Mouse (Mus musculus): ENCODE results near the gene Ankrd27. TPM values are rescaled to one million over a fixed set of nuclear protein-coding genes. Genes with fewer than 3 reads are reported as not detected.
"Not testable (repeated sequence)": the region's sequence is repeated elsewhere in the genome, so short reads cannot be mapped to it uniquely, and the experiment has no call there.

Gene Ankrd27
- 30.1 and 30.6 TPM in 2 replicates for polyA plus RNA-seq (2012; rRNA removed)

DNA sequence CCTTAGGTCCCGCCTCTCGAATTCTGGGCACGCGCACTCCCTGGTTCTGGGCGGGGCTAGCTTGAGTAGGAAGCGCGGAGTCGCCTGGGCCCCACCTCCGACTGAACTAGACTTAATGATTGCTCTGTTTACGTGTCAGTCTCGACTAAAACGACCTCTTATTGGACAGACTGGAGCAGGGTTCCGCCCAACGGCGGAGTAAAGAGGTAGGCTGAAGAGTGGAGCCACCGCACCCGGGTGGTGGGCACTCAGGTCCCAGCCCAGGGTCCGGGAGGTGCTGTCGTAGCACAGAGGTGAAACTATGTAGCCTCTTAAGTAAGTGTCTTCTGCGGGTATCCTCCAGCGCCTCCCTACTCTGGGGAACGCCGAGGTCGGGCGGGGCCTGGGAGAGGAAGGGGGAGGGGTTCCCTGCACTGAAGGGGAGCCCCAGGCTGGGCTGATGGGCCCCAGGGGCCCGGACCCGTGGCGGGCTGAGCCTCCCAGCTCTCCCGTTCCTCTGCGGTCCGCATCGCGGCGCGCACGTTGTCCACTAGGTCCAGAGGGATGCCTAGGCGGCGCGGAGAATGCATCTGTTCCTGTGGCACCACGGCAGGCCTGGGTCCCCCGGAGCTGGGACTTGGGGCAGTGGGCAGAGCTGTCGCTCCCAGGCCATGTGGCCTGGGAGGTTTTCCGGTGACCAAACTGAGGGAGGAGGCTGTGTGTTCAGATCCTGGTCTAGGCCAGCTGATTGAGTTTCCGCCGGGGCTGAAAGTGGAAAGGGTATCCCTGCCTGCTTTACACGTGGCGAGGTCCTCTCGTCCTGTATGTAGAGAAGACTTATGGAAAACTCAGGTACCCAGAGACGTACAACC, at the start of gene Ankrd27:
Gene Ankrd27, plus strand, starts transcription at position 190 of the 851 bp plus-strand sequence.
- peak; percentile 95 to 97 for DNase-seq (ENCODE audit: extremely low spot score in 1 of 2, low spot score in 1 of 2)

DNA sequence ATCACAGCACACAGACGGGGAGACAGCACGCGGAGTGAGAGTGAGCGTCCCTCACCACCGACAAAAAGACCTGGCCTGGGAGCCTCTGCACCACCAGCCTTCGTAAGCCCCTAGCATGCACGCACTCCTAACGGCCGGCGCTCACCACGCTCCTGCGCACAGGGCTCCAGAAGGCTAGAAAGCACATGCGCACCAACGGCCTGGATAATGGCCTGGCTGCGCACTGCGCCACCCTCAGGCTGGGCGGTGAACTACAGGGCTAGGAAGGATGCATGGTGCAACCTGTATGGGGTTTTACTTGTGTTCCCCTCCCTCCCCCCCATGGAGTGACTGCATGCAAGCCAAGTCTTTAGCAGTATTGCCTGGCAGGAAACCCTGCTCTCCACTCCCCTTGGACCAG, 48.5 kb upstream of the Ankrd27 start, which contains the start of gene Tdrd12:
Gene Tdrd12, minus strand, starts transcription at position 184 of the 400 bp plus-strand sequence.
- no peak for DNase-seq (ENCODE audit: extremely low spot score in 1 of 2, low spot score in 1 of 2)

DNA sequence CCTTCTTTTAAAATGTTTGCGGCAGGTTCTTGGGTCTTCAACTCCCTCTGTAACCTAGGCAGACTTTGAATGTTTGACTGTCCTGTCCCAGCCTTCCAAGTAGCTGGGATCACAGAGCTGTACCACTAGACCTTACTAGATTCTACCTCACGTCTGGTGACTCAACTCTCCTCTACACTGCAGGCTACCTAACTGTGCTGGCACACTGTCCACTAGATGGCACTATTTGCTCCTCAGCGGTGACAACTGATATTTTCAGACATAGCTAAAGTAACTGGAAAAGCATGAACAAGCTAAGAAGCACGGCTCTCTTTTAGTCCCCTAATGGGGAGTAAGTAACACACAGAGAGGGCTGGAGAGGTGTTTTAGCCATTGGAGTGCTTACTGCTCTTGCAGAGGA, 40.2 kb upstream of the Ankrd27 start:
- peak; percentile 46 to 84 for DNase-seq (ENCODE audit: extremely low spot score in 1 of 2, low spot score in 1 of 2)

DNA sequence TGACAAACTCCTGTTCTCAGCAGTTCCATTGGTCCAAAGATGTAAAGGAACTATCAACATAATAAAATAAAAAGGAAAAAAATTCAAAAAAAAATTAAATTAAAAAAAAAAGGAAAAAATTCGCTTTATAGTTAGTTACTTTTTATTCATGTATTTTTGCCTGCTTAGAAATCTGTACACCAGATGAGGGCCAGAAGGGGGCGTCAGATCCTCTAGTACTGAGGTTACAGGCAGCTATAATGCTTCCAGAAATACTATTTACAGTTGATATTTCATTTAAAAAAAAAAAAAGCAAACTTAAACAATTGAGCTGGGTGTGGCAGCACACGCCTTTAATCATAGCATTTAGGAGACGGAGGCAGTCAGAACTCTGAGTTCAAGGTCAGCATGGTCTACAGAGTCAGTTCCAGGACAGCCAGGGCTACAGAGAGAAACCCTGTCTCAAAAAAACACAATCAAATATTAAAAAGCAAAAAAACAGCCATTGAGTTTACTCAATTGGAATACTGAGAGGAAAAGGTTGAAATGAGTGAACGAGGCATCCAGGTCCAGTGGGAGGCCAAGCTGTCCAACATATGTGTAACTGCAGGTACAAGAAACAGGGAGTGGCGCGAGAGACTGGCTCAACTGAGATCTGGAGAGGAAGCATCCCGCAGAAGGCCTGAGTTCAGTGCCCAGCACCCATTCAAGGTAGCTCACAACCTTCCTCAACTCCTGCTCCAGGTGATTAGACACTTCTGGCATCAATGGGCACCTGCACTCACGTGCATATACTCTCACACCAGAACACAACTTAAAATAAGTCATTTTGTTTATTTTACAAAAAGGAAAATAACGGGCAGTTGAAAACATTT, 32.1 kb upstream of the Ankrd27 start:
- DNase-seq (ENCODE audit: extremely low spot score in 1 of 2, low spot score in 1 of 2) = peak in 1 of 2 experiments; percentile 62

DNA sequence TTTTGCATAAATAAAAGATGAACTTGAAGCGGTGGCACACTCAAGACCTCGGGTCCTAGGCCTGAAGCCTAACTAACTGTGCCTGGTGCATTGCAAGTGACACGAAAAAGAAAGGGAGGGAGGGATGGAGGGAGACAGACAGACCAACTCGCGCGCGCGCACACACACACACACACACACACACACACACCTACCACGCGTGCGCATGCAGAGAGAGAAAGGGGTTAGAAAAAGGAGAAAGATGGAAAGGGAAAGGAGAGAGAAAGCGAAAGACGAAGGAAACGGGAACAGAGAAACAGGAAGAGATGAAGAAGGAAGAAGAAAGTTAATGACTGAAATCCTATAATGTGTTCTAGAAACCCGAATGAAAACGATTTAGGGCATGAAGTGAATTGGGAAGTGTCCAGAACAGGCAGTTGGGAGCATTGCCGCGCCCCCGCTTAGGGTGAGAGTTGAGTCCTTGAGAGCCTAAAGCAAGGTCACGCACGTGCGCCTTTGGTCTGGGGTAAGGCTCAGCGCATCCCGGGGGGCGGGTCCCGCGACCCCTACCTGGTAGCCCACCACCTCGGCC, 31.4 kb upstream of the Ankrd27 start:
- DNase-seq (ENCODE audit: extremely low spot score in 1 of 2, low spot score in 1 of 2) = peak in 1 of 2 experiments; percentile 67

DNA sequence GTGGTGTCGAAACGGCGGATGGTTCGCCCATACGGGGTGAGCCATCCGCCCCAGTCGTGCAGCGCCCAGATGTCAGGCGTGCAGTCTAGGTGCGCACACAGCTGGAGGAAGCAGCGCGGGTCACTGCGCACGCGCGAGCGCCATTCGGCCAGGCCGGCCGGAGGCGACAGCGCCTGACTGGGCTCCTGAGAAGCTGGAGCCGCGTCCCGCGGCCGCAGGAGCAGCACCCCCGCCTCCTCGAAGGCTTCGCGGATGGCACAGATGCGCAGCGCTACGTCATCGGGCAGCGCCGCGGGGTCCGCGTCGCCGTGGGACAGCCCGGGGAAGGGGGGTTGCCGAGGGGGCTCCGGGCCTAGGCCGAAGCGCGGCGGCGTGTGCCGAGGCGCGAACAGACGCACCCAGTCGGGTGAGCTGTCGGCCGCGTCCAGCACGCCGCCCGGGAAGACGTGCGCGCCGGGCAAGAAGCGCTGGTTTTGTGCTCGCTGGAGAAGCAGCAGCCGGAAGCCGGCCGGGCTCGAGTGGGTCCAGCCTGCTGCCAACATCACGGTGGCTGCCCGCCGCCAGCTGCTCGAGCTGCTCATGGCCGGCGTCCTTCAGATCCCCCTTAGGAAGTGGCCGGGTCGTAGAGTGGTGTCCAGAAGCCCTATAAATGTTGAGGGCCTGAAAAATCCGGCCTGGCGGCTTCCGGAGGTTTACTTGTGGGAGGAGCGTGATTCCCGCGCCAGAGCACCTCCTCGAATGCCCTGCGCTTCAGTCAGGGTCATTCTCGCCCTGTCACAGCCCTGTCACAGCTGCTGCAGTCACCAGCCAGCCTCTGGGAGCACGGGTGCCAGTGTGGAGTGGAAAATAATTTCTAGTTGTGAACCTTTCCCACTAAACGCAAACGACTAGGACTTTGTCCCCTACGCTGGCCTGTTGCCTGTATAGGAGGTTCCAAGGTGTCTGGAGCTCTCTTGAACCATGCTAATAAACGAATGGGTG, 30.5 kb upstream of the Ankrd27 start:
- peak; percentile 79 to 90 for DNase-seq (ENCODE audit: extremely low spot score in 1 of 2, low spot score in 1 of 2)

DNA sequence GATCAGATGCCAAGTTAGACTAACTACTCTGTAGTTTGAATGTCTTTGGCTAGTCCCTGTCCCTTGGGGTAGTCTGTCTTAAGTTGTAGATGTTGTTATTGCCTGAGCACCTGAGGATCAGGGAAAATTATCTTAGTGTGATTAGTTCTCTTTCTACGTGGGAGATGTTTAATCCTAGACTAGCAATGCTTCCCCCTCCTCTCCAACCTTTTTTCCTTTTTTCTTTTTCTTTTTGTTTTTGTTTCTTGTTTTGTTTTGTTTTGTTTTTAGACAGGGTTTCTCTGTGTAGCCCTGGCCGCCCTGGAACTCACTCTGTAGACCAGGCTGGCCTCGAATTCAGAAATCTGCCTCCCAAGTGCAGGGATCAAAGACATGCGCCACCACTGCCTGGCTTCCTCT, 29.8 kb upstream of the Ankrd27 start, which contains the start of gene Nudt19:
Gene Nudt19, minus strand, starts transcription at position 100 of the 399 bp plus-strand sequence.
- DNase-seq (ENCODE audit: extremely low spot score in 1 of 2, low spot score in 1 of 2) = no peak

DNA sequence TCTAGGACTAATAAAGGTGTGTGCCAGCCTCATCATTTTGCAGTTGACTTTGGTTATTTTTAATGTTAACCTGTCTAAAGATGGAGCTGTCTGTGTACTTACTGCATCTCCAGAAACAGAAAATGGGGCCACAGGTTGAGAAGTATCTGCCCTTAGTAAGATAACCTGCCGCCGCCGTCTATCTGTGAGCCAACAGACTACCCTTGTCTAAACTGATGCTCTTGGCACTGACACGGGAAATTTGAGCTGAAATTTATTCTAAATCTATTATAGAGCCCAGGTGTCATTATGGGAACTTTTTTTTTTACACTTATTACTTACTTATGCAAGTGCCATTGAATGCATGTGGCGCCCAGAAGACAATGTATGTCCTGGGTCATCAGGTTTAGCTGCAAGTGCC, 29.1 kb upstream of the Ankrd27 start:
- no peak for DNase-seq (ENCODE audit: extremely low spot score in 1 of 2, low spot score in 1 of 2)

DNA sequence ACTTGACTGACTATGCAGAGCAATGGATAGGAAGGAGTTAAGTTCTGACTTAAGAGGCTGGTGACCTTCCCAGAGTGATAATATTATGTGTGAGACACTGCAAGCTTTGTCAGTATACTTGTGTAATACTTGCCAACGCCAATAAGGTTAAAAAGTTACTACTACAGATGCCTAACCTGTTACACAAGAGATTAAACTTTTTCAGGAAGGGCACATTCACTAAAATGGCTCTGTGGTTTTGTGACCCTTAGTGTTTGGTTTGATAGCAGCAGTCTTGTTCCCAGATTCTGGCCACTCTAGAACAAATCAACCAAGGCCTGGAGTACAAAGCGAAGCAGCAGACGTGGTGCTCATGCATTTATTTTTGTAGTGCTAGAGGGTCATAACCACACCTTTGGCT, 28.5 kb upstream of the Ankrd27 start:
- DNase-seq (ENCODE audit: extremely low spot score in 1 of 2, low spot score in 1 of 2) = no peak

DNA sequence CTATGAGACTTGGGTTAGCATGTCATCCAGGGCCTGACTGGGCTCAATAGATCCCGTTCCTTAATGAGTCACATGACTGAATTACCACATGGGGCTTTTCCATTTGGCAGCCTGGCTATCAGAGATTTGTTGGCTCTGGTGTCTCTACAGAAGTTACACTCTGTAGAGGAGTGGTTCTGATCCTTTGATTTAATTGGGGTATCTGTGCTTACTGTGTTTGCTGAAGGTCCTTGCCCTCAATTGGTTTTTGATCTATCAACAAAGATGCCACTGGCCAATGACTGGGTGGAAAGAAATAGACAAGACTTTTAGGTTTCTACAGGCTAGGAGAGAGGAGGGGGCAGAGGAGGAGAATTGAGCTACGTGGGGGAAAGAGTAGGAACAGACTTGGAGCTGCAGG, 27.4 kb upstream of the Ankrd27 start:
- DNase-seq (ENCODE audit: extremely low spot score in 1 of 2, low spot score in 1 of 2) = no peak

DNA sequence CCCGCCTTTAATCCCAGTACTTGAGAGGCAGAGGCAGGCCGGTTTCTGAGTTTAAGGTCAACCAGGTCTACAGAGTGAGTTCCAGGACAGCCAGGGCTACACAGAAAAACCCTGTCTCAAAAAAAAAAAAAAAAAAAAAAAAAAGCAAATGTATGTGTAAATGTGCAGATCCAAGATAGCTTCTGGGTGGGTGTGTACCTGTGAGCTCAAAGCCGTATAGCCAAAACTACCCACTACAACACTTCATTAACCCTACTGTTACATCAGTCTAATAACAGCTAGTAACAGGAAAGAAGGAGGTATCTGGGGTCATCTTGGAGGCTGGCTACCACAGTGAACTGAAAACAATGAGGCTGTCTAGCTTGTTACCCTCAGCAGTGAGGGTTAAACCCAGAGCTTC, 26.2 kb upstream of the Ankrd27 start:
- no peak for DNase-seq (ENCODE audit: extremely low spot score in 1 of 2, low spot score in 1 of 2)

DNA sequence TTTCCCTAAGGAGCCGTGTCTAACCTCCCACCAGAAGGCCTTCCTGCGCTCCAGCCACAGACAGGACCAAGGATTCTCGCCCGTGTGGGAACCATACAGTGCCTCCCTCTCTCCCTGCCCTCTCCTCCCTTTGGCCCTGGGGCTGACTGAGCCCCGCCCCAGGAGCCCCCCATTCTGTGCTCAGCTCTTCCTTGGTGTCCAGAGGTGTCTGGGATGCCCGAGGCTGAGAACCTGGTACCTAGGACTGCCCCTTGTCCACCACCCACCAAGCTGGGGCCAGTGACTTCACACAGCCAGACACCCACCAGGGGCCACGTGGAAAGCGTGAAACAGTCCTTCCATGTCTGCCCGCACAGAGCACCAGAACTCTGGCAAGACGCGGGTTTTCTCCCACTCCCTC, 23.0 kb upstream of the Ankrd27 start:
- DNase-seq (ENCODE audit: extremely low spot score in 1 of 2, low spot score in 1 of 2) = no peak

DNA sequence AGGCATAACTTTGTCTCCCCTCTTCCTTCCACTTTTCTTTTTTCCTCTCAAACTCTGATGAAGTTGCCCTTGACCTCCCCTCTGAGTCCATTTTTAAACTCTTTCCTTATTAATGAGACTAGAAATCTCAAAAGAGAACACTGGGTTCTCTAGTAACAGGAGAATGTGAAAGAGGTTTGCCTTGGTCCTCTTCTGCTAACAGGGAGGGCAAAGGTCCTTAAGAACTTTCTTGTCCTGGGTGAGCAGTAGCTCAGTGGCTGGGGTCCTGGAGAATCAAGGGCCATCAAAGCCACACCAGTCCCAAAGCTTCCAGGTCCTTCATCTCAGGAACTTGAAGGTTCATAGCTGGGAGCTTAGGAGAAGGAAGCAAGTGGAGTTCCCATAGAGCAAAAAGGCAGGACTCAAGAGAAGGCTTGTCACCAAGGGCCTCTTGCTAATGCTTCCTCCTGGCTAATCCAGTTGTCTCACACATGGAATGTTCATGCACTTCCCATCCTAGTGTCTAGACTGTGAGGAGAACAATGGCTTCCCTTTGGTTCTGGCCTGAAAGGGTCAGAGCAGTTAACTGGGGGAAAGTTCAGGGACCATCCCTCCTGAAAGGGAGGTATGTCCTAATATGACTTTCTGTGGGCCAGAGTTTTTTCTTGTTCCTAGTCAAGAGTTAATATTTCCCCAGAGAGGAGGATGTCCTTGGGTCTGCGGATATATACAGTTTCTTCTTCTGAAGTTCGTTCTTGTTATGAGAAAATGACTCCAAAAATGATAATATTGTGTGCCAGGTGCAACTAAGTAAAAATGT, 21.8 kb upstream of the Ankrd27 start:
- DNase-seq (ENCODE audit: extremely low spot score in 1 of 2, low spot score in 1 of 2) = no peak

DNA sequence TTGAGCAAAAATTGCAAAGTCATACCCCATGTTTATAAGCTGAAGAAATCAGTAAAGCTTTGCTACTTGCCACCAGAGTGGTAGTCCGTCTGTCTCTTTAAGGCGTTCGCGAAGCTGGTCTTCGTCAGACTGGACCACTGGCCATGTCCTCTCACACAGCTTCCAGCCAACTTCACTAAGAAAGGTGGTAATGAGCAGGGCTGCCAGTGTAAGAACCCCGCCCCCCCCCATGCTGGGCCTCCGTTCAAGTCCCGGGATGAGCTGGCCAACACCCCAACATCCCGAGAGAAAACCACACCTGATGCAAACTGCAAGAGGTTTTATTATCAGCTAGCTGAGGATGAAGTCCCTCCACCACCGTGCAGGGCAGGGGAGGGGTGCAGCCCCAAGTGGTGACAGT, 21.2 kb upstream of the Ankrd27 start:
- DNase-seq (ENCODE audit: extremely low spot score in 1 of 2, low spot score in 1 of 2) = not testable (repeated sequence)

DNA sequence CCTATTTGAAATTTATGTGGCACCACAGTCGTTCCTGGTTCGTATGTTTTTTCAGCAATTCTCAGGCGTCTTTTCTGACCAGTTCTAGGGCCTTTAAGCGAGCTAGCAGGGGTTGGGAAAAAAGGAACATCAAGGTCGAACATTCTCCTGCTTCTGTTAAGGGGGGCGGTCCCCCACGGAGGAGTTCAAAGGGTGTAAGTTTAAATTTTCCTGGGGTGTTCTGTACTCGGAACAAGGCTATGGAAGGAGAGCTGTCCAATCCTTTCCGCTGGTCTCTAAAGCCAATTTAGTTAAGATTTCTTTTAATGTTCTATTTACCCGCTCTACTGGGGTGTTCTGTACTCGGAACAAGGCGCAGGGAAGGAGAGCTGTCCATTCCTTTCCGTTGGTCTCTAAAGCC, 20.1 kb upstream of the Ankrd27 start:
- DNase-seq (ENCODE audit: extremely low spot score in 1 of 2, low spot score in 1 of 2) = not testable (repeated sequence)

DNA sequence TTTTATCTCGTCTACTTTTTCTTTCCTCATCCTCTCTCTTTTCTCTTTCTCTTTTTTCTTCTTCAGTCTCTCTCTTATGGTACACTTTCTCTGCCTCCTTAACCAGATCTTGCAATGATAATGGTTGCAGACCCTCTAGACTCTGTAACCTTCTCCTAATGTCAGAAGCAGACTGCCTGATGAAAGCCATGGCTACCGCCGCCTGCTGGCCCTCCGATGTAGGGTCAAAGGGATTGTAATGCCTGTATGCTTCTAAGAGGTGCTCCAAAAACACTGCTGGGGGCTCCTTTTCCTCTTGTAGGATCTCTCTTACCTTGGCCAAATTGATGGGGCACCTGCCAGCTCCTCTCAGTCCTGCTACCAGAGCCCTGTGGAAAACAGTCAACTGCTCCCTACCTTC, 16.3 kb upstream of the Ankrd27 start:
- DNase-seq (ENCODE audit: extremely low spot score in 1 of 2, low spot score in 1 of 2) = not testable (repeated sequence)

DNA sequence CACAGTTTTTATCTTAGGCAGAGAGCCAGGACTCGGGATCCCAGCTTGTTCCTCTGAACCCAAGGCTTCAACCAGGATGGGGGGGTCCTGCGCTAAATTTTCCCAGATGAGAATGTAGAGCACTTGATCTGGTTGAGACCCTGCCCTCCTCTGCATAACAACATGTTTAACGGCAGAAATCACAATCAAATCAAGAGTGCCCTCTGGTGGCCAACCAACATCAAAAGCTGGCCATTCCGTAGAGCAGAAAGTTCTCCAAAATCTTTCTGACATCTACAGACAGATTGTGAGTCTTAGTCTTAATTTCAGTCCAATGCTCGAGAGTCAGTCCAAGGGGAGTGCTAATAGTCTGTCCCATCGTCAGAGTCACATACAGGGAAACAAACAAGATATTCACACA, 15.2 kb upstream of the Ankrd27 start:
- not testable (repeated sequence) for DNase-seq (ENCODE audit: extremely low spot score in 1 of 2, low spot score in 1 of 2)

DNA sequence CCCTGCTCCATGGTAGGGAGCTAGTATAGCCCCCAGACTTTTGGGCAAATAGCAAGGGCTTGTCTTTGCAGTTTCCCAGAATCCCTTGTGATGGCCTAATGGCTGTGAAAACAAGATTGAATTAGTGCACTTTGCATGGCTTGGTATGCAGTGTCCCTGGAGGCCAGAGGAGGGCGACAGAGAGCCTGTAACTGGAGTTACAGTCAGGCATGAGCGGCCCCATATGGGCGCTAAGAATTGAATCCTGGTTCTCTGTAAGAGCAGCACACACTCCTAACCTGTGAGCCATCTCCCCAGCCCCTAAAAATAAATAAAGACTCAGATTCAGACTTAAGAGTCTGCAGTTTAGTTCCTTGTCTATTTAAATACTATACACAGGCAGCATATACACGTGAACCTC, 6.2 kb upstream of the Ankrd27 start:
- no peak for DNase-seq (ENCODE audit: extremely low spot score in 1 of 2, low spot score in 1 of 2)

DNA sequence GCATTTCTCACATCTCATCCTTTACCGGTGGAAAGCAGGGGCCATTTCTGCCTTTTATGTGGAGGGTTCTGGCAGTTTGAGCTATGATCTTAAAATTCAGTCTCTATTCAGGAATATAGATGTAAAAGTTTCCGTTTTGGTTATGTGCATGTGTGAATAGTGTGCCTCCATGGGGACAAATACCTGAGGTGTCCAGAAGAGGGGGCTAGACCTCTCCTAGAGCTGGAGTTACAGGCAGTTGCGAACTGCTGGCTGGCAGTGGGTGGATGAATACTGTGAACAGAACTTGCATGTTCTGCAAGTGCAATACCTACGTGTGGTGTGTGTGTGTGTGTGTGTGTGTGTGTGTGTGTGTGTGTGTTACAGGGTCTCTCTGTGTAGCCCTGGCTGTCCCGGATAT, 3.3 kb upstream of the Ankrd27 start:
- DNase-seq (ENCODE audit: extremely low spot score in 1 of 2, low spot score in 1 of 2) = no peak
